Mouse (Mus musculus) CH12.LX (cell line): ENCODE measurements at regions not wholly inside any gene's neighbourhood (a gene's known extent, or its start where the extent isn't known, plus 50 kb on each side); places are given as distances from the start of the nearest gene placed in this dataset.
A peak's percentile ranks its signal among the peaks of the same experiment; 100 is the strongest.

Source experiments
- DNase-seq: peaks from one replicate; pipeline ENCODE4 v3.0.0-alpha.2; 2013; ENCODE audit errors: extremely low read depth
- H3K27ac ChIP-seq: 2 replicates; pipeline ENCODE4 v1.5.1; 2012; ENCODE audit warnings: low read depth, mild to moderate bottlenecking, control low read depth, moderate library complexity; ENCODE audit not compliant: insufficient read depth
- H3K27me3 ChIP-seq: replicated peaks from 2 replicates; pipeline ENCODE3; 2012; ENCODE audit warnings: inconsistent platforms
- H3K36me3 ChIP-seq, 2 experiments: replicated peaks in 1 of 2; 2 replicates each; pipeline versions ENCODE3 to v1.6.1; 2012; ENCODE audit warnings: inconsistent platforms in 1 of 2, low read length in 1 of 2, mild to moderate bottlenecking in 1 of 2, mixed read lengths in 1 of 2, moderate library complexity in 1 of 2; ENCODE audit not compliant: control insufficient read depth in 1 of 2, insufficient read depth in 1 of 2
- H3K4me1 ChIP-seq, 2 experiments: 2 replicates each; pipeline ENCODE4 v1.6.1; 2012; ENCODE audit warnings: inconsistent platforms in 1 of 2, moderate library complexity in 1 of 2; ENCODE audit not compliant: insufficient read depth in 2 of 2, control insufficient read depth in 1 of 2
- H3K4me2 ChIP-seq: 2 replicates; pipeline ENCODE4 v1.6.1; 2012; ENCODE audit warnings: low read depth, mild to moderate bottlenecking, control low read depth; ENCODE audit not compliant: poor library complexity, insufficient read depth, severe bottlenecking
- H3K4me3 ChIP-seq, 3 experiments: fragments of 150-350 bp in 1 of 3; sonication (generic) in 1 of 3; replicated peaks in 1 of 3; 2 replicates each; pipeline versions ENCODE3 to v1.5.1; 2011 to 2012; ENCODE audit warnings: low read depth in 2 of 3, low read length in 2 of 3, mild to moderate bottlenecking in 2 of 3, moderate library complexity in 2 of 3, control low read depth in 1 of 3, improper control_type of control experiment in 1 of 3, inconsistent platforms in 1 of 3, mixed read lengths in 1 of 3; ENCODE audit not compliant: poor library complexity in 1 of 3
- H3K79me2 ChIP-seq: replicated peaks from 2 replicates; pipeline ENCODE4 v1.6.1; 2012; ENCODE audit warnings: mild to moderate bottlenecking, moderate library complexity; ENCODE audit not compliant: control insufficient read depth, poor library complexity, insufficient read depth, severe bottlenecking; ENCODE audit errors: extremely low read depth
- H3K9ac ChIP-seq: 2 replicates; pipeline ENCODE4 v1.6.1; 2012; ENCODE audit warnings: low read depth, mild to moderate bottlenecking, control low read depth, moderate library complexity; ENCODE audit not compliant: insufficient read depth
- H3K9me3 ChIP-seq: replicated peaks from 2 replicates; pipeline ENCODE3; 2012; ENCODE audit warnings: low read length, inconsistent platforms, mixed read lengths
- BHLHE40 ChIP-seq: IDR thresholded peaks from 2 replicates; pipeline ENCODE4 v1.6.1; 2011; ENCODE audit warnings: mild to moderate bottlenecking, low read depth, low read length, improper control_type of control experiment
- CHD1 ChIP-seq: IDR thresholded peaks from 2 replicates; pipeline ENCODE4 v1.6.1; 2012; ENCODE audit warnings: low read depth, low read length, improper control_type of control experiment, inconsistent platforms
- CHD2 ChIP-seq: IDR thresholded peaks from 2 replicates; pipeline ENCODE4 v1.6.1; 2011; ENCODE audit warnings: low read length, improper control_type of control experiment
- E2F4 ChIP-seq: IDR thresholded peaks from 2 replicates; pipeline ENCODE4 v1.6.1; 2011; ENCODE audit warnings: low read depth, low read length, improper control_type of control experiment; ENCODE audit not compliant: insufficient replicate concordance
- ETS1 ChIP-seq: conservative IDR thresholded peaks from 2 replicates; pipeline ENCODE4 v1.6.1; 2012; ENCODE audit warnings: low read depth, mild to moderate bottlenecking, inconsistent platforms, low read length, improper control_type of control experiment, moderate library complexity
- HCFC1 ChIP-seq: IDR thresholded peaks from 2 replicates; pipeline ENCODE4 v1.6.1; 2012; ENCODE audit warnings: low read depth, mild to moderate bottlenecking, inconsistent platforms, low read length, improper control_type of control experiment
- IRF4 ChIP-seq: IDR thresholded peaks from 2 replicates; pipeline ENCODE4 v1.6.1; 2014; ENCODE audit warnings: low read depth, mild to moderate bottlenecking, inconsistent platforms, low read length, improper control_type of control experiment
- JUN ChIP-seq: IDR thresholded peaks from 2 replicates; pipeline ENCODE4 v1.6.1; 2011; ENCODE audit warnings: low read depth, mild to moderate bottlenecking, low read length, improper control_type of control experiment, moderate library complexity; ENCODE audit not compliant: insufficient read depth
- JUND ChIP-seq: conservative IDR thresholded peaks from 2 replicates; pipeline ENCODE4 v1.6.1; 2011; ENCODE audit warnings: low read depth, low read length, improper control_type of control experiment
- MAX ChIP-seq: IDR thresholded peaks from 2 replicates; pipeline ENCODE4 v1.6.1; 2011; ENCODE audit warnings: low read length, improper control_type of control experiment
- MAZ ChIP-seq: IDR thresholded peaks from 2 replicates; pipeline ENCODE4 v1.6.1; 2012; ENCODE audit warnings: low read depth, mild to moderate bottlenecking, inconsistent platforms, low read length, improper control_type of control experiment, moderate library complexity
- MYC ChIP-seq: IDR thresholded peaks from 2 replicates; pipeline ENCODE4 v1.6.1; 2011; ENCODE audit warnings: low read depth, mild to moderate bottlenecking, improper control_type of control experiment, low read length
- NELFE ChIP-seq: IDR thresholded peaks from 2 replicates; pipeline ENCODE4 v1.6.1; 2011; ENCODE audit warnings: low read depth, low read length, improper control_type of control experiment
- PAX5 ChIP-seq: IDR thresholded peaks from 2 replicates; pipeline ENCODE4 v1.6.1; 2012; ENCODE audit warnings: low read length, inconsistent platforms, mixed read lengths
- POLR2A ChIP-seq: IDR thresholded peaks from 2 replicates; pipeline ENCODE4 v1.6.1; 2011; ENCODE audit warnings: low read depth, mild to moderate bottlenecking, improper control_type of control experiment, low read length
- RAD21 ChIP-seq: IDR thresholded peaks from 2 replicates; pipeline ENCODE4 v1.6.1; 2011; ENCODE audit warnings: low read depth, mild to moderate bottlenecking, low read length, improper control_type of control experiment, moderate library complexity
- USF2 ChIP-seq: conservative IDR thresholded peaks from 2 replicates; pipeline ENCODE4 v1.6.1; 2011; ENCODE audit warnings: low read depth, low read length, improper control_type of control experiment
- ZC3H11A ChIP-seq: IDR thresholded peaks from 2 replicates; pipeline ENCODE4 v1.6.1; 2012; ENCODE audit warnings: low read depth, mild to moderate bottlenecking, inconsistent platforms, low read length, improper control_type of control experiment
- ZKSCAN1 ChIP-seq: IDR thresholded peaks from 2 replicates; pipeline ENCODE4 v1.6.1; 2012; ENCODE audit warnings: low read depth, inconsistent platforms, low read length, improper control_type of control experiment, borderline replicate concordance
- ZMIZ1 ChIP-seq: IDR thresholded peaks from 2 replicates; pipeline ENCODE4 v1.6.1; 2012; ENCODE audit warnings: low read depth, mild to moderate bottlenecking, inconsistent platforms, low read length, improper control_type of control experiment
- ZNF384 ChIP-seq: IDR thresholded peaks from 2 replicates; pipeline ENCODE4 v1.6.1; 2012; ENCODE audit warnings: low read depth, low read length, improper control_type of control experiment, inconsistent platforms
- dilution Hi-C: fragments of 300-500 bp; cut with MboI; formaldehyde crosslinking; loops from 2 replicates; pipeline ENCODE4 v1.14.3; 2020; ENCODE audit warnings: low sequenced_read_pairs; ENCODE audit not compliant: extremely low pct_unique_long_range_greater_than_20kb, extremely low pct_ligation_motif_present
- in situ Hi-C: fragments of 300-500 bp; cut with MboI; formaldehyde crosslinking; loops from 3 replicates; pipeline ENCODE4 v1.14.3; 2019; ENCODE audit warnings: low sequenced_read_pairs, low pct_ligation_motif_present, low pct_unique_long_range_greater_than_20kb, mixed read lengths

DNA sequence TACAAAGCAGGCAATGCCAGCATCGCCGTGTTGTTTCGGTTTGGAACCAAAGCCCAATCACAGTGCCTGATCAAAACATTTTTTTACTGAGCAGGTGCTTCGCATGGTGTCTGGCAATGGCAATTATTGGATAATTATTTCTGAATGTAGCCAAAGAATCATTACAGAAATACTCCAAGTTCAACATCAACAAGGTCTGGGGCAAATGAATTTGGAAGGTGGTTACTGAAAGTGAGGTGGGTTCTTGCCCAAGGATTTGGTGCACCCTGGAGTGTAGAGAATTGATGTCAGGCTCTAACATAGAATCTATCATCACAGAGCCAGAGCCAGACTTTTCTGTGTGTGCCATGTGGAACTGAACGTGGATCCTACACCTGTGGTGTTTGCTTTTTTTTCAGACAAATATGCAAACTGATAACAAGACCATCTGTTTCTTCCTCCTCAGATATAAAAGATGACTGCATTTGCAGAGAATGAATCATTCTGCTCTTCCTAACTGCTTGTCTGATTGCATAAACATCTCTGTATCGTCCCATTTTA lies 2240.9 kb upstream of the Gm7489 start:
- H3K4me3 ChIP-seq = no peak overlapping the region
- TF ChIP-seq ZC3H11A (no peak), PAX5 (no peak), POLR2A (no peak), ZNF384 (no peak), USF2 (no peak), JUND (no peak), ETS1 (no peak), CHD2 (no peak), HCFC1 (no peak), BHLHE40 (no peak), MYC (no peak), ZMIZ1 (no peak), CHD1 (no peak), RAD21 (no peak), IRF4 (no peak), NELFE (no peak), E2F4 (no peak), JUN (no peak), MAZ (no peak)
- no peak for DNase-seq
- H3K4me1 ChIP-seq = 0 out of 4 replicates have a peak, but pooled peaks cover 0 to 2% of the 10 kb centered on the region in 2 experiments
- peak overlapping the region; percentile 4; the same call in 1 of the 2 replicates for H3K4me2 ChIP-seq
- no peaks in the 10 kb centered on the region for H3K27me3 ChIP-seq
- H3K36me3 ChIP-seq = no peaks in the 10 kb centered on the region
- no peaks in the 10 kb centered on the region for H3K79me2 ChIP-seq
- no peak overlapping the region for H3K27ac ChIP-seq
- no peak overlapping the region for H3K9ac ChIP-seq
- H3K9me3 ChIP-seq = no peaks in the 10 kb centered on the region
- dilution Hi-C loops (no loop called here), in situ Hi-C loops (no loop called here)

GRCm38 (mm10) chr15:51646304-51646703 lies 2238.4 kb upstream of the Gm7489 start:
- no peaks in the 10 kb centered on the region for H3K27me3 ChIP-seq
- no peaks in the 10 kb centered on the region for H3K9me3 ChIP-seq
- 0 out of 4 replicates have a peak, but pooled peaks cover 0 to 2% of the 10 kb centered on the region in 2 experiments for H3K4me1 ChIP-seq
- TF ChIP-seq IRF4 = no peak
- TF ChIP-seq ZKSCAN1 = no peak
- TF ChIP-seq MAX = no peak
- no peak overlapping the region for H3K9ac ChIP-seq
- H3K36me3 ChIP-seq = no peaks in the 10 kb centered on the region
- DNase-seq = no peak
- H3K27ac ChIP-seq = no peak overlapping the region
- no peak overlapping the region for H3K4me3 ChIP-seq
- no peak overlapping the region for H3K4me2 ChIP-seq
- in situ Hi-C loops = no loop called here
- H3K79me2 ChIP-seq = no peaks in the 10 kb centered on the region
- dilution Hi-C loops = no loop called here
